Mouse (Mus musculus) spleen, adult 10 weeks (tissue): ENCODE results near the gene Ppp2r3c. TPM values are rescaled to one million over a fixed set of nuclear protein-coding genes. Genes with fewer than 3 reads are reported as not detected.

ENCODE experiments used
- polyA plus RNA-seq: library from polyadenylated mRNA; stranded (reverse); fragments of 350-450 nt; fragmentation: Illumina TruSeq; extraction: RNeasy Lipid Tissue Mini Kit (QIAGEN cat#74804); gene quantifications from one replicate; pipeline ENCODE4 v1.2.3, GENCODE M21; 2015; ENCODE audit warnings: low replicate concordance; ENCODE audit not compliant: insufficient read depth

The Ppp2r3c gene
- 21.0 TPM for polyA plus RNA-seq

GRCm38 (mm10) chr12:55302485-55303441 is at the start of gene Ppp2r3c:
Gene Ppp2r3c (minus strand): TSS chr12:55302998.

GRCm38 (mm10) chr12:55299336-55299735 is 3.5 kb downstream of the Ppp2r3c start, which contains the start of gene 1110008L16Rik:
Gene 1110008L16Rik (plus strand): TSS chr12:55299577.

GRCm38 (mm10) chr12:55229626-55230519 is 72.9 kb downstream of the Ppp2r3c start, which contains the start of gene Srp54c:
Gene Srp54c (plus strand): TSS chr12:55230168.

Other genes with a start within 250 kb of the Ppp2r3c start
- gene 2700097O09Rik, start 222.9 kb downstream of the Ppp2r3c start, polyA plus RNA-seq = 25.8 TPM
- gene Srp54a, start 222.7 kb downstream of the Ppp2r3c start, polyA plus RNA-seq = 164 TPM
- gene Fam177a, start 178.5 kb downstream of the Ppp2r3c start, polyA plus RNA-seq = not detected
- 8.9 TPM for gene Srp54b, start 147.9 kb downstream of the Ppp2r3c start, polyA plus RNA-seq
- 24.7 TPM for gene 1700047I17Rik2, start 103.4 kb downstream of the Ppp2r3c start, polyA plus RNA-seq
- gene Srp54c, start 72.8 kb downstream of the Ppp2r3c start, polyA plus RNA-seq = 88.2 TPM
- 10.6 TPM for gene 1110008L16Rik, start 3.4 kb downstream of the Ppp2r3c start, polyA plus RNA-seq
- 275 TPM for gene Psma6, start 81.2 kb upstream of the Ppp2r3c start, polyA plus RNA-seq
- gene Nfkbia, start 189.6 kb upstream of the Ppp2r3c start, polyA plus RNA-seq = 128 TPM